Mouse (Mus musculus) embryonic facial prominence, embryonic 15.5 days (tissue): ENCODE results near the gene Sh3pxd2a. TPM values are rescaled to one million over a fixed set of nuclear protein-coding genes. Genes with fewer than 3 reads are reported as not detected.
A peak's percentile ranks its signal among the peaks of the same experiment; 100 is the strongest.

Experiments
- ATAC-seq: fragments of 200-750 bp; cut with Nextera tagmentation; 2 replicates; pipeline ENCODE4 v1.8.0; 2017; ENCODE audit warnings: low read depth, moderate TSS enrichment; ENCODE audit not compliant: insufficient number of reproducible peaks, low FRiP score, low TSS enrichment
- H3K27ac ChIP-seq: fragments of 300-500 bp; sonication (generic); replicated peaks from 2 replicates; pipeline ENCODE4 v1.5.1; 2015; ENCODE audit warnings: mild to moderate bottlenecking, inconsistent platforms
- H3K27me3 ChIP-seq: fragments of 300-500 bp; sonication (generic); 2 replicates; pipeline ENCODE4 v1.6.1; 2015; ENCODE audit warnings: inconsistent platforms
- H3K36me3 ChIP-seq: fragments of 300-500 bp; sonication (generic); 2 replicates; pipeline ENCODE4 v1.6.1; 2015; ENCODE audit warnings: mild to moderate bottlenecking, inconsistent platforms
- H3K4me1 ChIP-seq: fragments of 300-500 bp; sonication (generic); 2 replicates; pipeline ENCODE4 v1.6.1; 2015; ENCODE audit warnings: inconsistent platforms
- H3K4me2 ChIP-seq: fragments of 300-500 bp; sonication (generic); replicated peaks from 2 replicates; pipeline ENCODE4 v1.6.1; 2015; ENCODE audit warnings: mild to moderate bottlenecking, inconsistent platforms
- H3K4me3 ChIP-seq: fragments of 300-500 bp; sonication (generic); replicated peaks from 2 replicates; pipeline ENCODE4 v1.5.1; 2015; ENCODE audit warnings: mild to moderate bottlenecking, inconsistent platforms
- H3K9ac ChIP-seq: fragments of 300-500 bp; sonication (generic); 2 replicates; pipeline ENCODE4 v1.6.1; 2015; ENCODE audit warnings: inconsistent platforms
- H3K9me3 ChIP-seq: fragments of 300-500 bp; sonication (generic); replicated peaks from 2 replicates; pipeline ENCODE4 v1.6.1; 2016; ENCODE audit warnings: inconsistent platforms
- WGBS: fragments of 180-500 bp; shearing (Covaris S2); methylation state at CpG from one replicate; pipeline ENCODE4 v1.1.7; 2015; 5-methylcytosine and 5-hydroxymethylcytosine counted together
- polyA plus RNA-seq: library from polyadenylated mRNA; unstranded; fragments of >200 nt; fragmentation: Nextera tagmentation; extraction: Ambion mirVana; gene quantifications from 2 replicates; pipeline ENCODE4 v1.2.1, GENCODE M21; 2015

Sh3pxd2a gene
- polyA plus RNA-seq, 1 experiment from 2014 or later: 15.8 TPM

DNA sequence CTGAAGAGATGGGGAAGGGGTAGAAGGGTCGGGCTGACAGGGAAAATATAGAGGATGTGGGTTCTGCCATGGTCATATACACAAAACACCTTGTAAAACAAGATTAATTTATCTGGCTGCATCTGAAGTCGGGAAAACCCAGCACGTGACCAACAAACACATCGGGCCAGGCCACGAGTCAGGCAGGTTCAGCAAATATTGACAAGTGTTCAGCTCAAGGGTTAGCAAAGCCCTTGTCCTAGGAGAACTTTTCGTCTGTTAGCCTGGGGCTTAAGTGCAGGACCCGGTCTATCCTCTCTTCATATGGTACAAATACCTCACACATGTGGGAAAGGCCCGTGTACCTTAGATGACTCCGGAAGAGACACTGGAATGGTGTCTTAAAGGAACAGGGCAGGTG is 18.1 kb downstream of the Sh3pxd2a start:
- Histone ChIP-seq H3K27me3 (no peaks in the 10 kb centered on the region), H3K27ac (peak overlapping the region; percentile 61; the same call in 1 of the 2 replicates), H3K4me2 (0 out of 2 replicates have a peak overlapping the region, but pooled peaks have one; percentile 1), H3K9ac (no peak overlapping the region), H3K4me1 (peaks cover 87% of the 10 kb centered on the region), H3K9me3 (no peaks in the 10 kb centered on the region), H3K4me3 (no peak overlapping the region), H3K36me3 (no peaks in the 10 kb centered on the region)
- WGBS: 66% methylated on average over 9 of the region's 9 CpGs
- ATAC-seq: no peak

DNA sequence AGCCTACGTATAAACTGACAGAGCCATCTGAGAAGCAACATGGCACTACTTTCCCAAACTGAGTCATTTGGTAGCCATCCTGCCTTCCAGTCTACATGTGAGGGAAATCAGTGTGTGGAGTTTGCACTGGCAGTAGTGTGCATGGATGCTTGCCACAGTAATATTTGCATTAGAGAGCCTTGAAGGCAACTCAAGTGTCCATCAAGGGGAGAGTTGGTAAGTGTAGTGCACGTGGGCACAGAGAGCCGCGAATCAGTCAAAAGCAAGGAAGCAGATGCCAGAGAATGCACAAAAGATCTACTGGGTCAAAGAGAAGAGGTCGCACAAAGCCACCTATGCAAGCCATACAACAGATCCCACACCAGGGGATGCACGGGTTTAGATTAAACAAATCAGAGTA is 18.5 kb downstream of the Sh3pxd2a start:
- H3K27me3 ChIP-seq: no peaks in the 10 kb centered on the region
- H3K4me3 ChIP-seq: no peak overlapping the region
- no peaks in the 10 kb centered on the region for H3K36me3 ChIP-seq
- no peak overlapping the region for H3K9ac ChIP-seq
- no peaks in the 10 kb centered on the region for H3K9me3 ChIP-seq
- H3K4me2 ChIP-seq: no peak overlapping the region
- peak overlapping the region; percentile 61; the same call in 1 of the 2 replicates for H3K27ac ChIP-seq
- H3K4me1 ChIP-seq: peaks cover 87% of the 10 kb centered on the region
- ATAC-seq: no peak
- WGBS: 80% methylated on average over 6 of the region's 6 CpGs

DNA sequence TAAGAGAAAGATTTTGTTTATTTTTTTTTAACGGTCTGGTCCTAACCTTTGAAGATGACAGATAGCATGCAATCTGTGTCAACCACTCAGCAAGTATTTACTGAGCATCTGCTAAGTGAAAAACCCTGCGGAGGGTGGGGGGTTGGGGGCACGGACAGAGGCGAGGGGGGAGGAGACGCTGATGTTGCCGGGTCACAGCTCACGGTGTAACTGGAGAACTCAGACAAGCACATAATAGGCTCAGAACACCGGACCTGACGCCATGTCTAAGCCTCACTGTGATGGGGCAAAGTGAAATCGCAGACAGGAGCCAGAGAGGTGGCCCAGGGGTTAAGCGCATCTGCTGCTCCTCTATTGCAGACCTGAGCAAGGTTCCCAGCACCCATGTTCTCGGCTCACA is 19.7 kb downstream of the Sh3pxd2a start:
- WGBS: 53% methylated on average over 12 of the region's 12 CpGs
- Histone ChIP-seq H3K4me2 (no peak overlapping the region), H3K27ac (no peak overlapping the region), H3K4me1 (peaks cover 85% of the 10 kb centered on the region), H3K9me3 (no peaks in the 10 kb centered on the region), H3K27me3 (no peaks in the 10 kb centered on the region), H3K9ac (no peak overlapping the region), H3K36me3 (no peaks in the 10 kb centered on the region), H3K4me3 (no peak overlapping the region)
- no peak for ATAC-seq

DNA sequence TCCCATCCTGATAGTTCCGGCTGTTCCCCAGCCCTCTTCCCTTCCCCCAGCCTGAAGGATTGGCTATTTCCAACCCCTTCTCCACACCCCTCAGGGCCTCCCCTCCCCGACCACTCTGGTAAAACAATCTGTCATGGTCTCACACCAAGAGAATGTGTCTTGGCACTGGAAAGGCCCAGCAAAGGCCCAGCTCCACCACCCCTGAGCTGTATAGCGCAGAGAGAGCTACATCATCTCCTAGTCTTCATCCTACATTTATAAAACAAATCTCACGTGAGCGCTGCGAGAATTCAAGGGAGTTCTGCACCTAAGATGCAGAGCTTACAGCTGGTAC is 21.9 kb downstream of the Sh3pxd2a start:
- H3K36me3 ChIP-seq: no peaks in the 10 kb centered on the region
- no peak overlapping the region for H3K4me2 ChIP-seq
- no peak overlapping the region for H3K9ac ChIP-seq
- ATAC-seq: no peak
- peaks cover 85% of the 10 kb centered on the region for H3K4me1 ChIP-seq
- WGBS: 69% methylated on average over 6 of the region's 6 CpGs
- no peak overlapping the region for H3K27ac ChIP-seq
- H3K4me3 ChIP-seq: no peak overlapping the region
- H3K9me3 ChIP-seq: no peaks in the 10 kb centered on the region
- no peaks in the 10 kb centered on the region for H3K27me3 ChIP-seq

DNA sequence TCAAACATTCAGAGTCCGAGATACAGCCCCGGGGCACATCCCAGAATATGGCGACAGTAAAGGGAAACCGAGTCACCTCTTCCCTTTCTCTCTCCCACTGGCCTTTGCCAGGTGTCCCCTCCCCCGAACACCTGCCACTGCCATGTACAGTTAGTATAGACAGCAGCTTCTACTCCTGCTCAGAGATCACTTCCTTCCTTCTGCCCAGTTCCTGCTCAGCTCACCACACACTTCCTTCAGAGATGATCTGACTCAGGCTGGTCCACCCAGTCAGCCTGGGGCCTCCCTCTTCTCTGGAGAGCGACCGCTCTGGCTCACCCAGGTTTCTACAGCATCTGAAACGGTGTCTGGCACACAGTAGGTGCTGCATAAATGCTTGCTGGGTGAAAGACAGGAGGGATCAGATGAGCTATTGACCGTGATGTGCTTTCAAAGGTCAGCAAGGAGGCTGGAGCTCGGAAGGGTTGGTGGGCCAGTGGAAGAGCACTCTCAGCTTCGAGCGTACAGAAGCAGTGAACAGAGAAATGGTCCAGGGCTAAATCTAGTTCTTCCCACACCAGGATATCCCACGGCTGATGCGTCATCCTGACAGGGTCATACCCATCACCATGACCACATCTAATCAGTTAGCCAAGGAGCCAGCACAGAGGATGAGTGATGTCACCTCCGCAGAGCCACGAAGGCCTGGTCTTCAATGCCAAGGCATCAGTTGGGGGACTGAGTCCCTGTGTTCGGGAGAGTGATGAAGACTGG is 22.5 kb downstream of the Sh3pxd2a start:
- no peak overlapping the region for H3K4me3 ChIP-seq

DNA sequence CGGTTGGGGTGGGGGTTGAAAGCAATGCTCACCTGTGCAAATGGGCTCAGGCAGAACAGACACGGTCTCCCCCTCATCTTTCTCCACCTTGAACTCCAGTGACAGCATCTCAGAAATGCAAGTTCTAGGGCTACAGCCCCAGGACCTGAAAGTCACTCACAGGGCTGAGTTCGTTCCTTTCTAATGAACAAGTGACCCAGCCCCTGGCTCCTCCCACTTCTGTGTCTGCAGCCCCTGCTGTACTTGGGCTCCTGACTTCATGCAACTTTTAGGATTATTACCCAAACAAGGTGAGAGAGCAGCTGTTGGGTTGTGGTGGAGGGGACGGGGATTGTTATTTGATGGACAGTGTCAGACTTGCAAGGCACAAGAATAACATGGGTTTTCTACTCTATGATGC is 23.2 kb downstream of the Sh3pxd2a start:
- H3K36me3 ChIP-seq: no peaks in the 10 kb centered on the region
- peaks cover 72% of the 10 kb centered on the region for H3K4me1 ChIP-seq
- H3K9me3 ChIP-seq: no peaks in the 10 kb centered on the region
- H3K4me2 ChIP-seq: no peak overlapping the region
- no peak overlapping the region for H3K27ac ChIP-seq
- 70% methylated on average over 4 of the region's 4 CpGs for WGBS
- H3K9ac ChIP-seq: no peak overlapping the region
- no peak overlapping the region for H3K4me3 ChIP-seq
- H3K27me3 ChIP-seq: no peaks in the 10 kb centered on the region
- no peak for ATAC-seq

More for the DNA sequence above, 22.5 kb downstream of the Sh3pxd2a start:
- H3K36me3 ChIP-seq: no peaks in the 10 kb centered on the region
- peaks cover 79% of the 10 kb centered on the region for H3K4me1 ChIP-seq
- no peak overlapping the region for H3K4me2 ChIP-seq
- 83% methylated on average over 17 of the region's 17 CpGs for WGBS
- no peak overlapping the region for H3K9ac ChIP-seq
- no peaks in the 10 kb centered on the region for H3K9me3 ChIP-seq
- 0 out of 2 replicates have a peak overlapping the region, but pooled peaks have one; percentile 3 for H3K27ac ChIP-seq
- ATAC-seq: no peak
- H3K27me3 ChIP-seq: no peaks in the 10 kb centered on the region

DNA sequence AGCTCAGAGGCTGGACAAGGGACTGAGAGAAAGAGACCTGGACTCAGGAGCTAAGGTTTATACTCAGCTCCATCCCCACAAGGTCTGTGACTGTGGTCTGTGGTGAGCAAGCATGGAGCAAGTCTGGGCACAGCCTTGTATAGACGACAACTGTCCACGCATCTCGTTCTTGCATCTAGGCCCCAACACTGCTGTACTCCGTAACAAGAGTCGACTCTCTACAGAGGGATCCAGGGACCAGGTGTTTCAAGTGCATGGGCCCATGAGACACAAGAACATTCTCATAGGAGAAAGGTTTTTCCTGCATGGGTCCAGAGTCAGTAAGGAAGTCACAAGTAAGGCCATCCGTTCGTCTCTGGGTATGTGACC is 23.8 kb downstream of the Sh3pxd2a start:
- Histone ChIP-seq H3K27me3 (no peaks in the 10 kb centered on the region), H3K9me3 (no peaks in the 10 kb centered on the region), H3K9ac (no peak overlapping the region), H3K4me1 (peaks cover 67% of the 10 kb centered on the region), H3K4me3 (no peak overlapping the region), H3K27ac (no peak overlapping the region), H3K36me3 (no peaks in the 10 kb centered on the region), H3K4me2 (no peak overlapping the region)
- 80% methylated on average over 7 of the region's 7 CpGs for WGBS
- ATAC-seq: no peak

DNA sequence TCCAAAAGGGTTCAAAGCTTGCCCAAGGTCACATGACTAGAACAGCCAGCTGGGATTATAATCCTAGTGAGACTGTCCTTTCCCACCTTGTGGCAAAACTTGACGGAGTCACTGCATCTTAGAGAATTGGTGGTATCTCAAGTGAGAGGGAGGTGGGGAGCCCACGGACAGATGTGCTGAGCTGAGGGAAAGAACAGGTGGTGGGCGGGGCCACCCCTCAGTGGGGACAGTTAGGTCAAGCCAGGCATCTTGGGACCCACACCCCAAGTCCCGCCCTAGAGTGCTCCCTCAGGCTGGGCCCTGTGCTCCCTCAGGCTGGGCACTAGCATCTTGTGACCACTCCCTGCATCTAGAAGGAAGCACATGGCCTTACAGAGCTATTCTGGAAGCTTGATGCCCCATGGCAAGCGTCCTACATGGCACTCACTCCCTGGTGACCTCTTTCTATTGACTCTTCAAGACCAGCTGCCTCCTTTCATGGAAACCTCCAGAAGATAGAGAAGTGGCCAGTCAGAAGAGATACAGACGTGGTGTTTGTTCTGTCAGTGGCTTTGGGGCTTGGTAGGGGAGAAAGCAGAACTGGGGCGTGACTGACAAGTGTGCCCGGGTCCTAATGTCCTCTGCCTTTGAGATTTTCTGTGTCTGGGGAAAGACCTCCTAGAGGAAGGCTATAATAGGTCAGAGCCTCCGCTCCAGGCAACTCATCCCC is 24.3 kb downstream of the Sh3pxd2a start:
- Histone ChIP-seq H3K27me3 (no peaks in the 10 kb centered on the region), H3K4me2 (no peak overlapping the region), H3K9me3 (no peaks in the 10 kb centered on the region), H3K4me1 (peaks cover 67% of the 10 kb centered on the region), H3K4me3 (no peak overlapping the region), H3K9ac (no peak overlapping the region), H3K36me3 (no peaks in the 10 kb centered on the region), H3K27ac (peak overlapping the region; percentile 5; the same call in 1 of the 2 replicates)
- no peak for ATAC-seq
- WGBS: 84% methylated on average over 9 of the region's 9 CpGs

DNA sequence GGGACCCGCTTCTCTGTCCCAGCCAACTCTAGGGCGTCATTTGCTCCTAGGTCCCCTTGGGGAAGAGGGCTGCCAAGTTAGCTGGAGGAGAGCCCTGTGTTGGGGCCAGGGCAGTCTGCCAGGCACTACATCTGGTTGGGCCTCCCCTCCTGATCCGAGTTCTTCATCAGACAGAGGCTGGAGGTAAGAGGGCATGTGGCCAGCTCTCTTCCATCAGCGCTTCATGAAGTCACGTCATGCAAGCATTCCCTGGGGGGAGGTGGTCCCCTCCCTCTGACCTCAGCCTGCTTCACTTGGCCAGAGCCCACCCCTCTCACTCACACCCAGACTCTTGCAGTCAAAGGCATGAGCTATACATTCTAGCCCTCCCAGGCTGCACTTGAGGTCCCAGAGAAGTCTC is 25.8 kb downstream of the Sh3pxd2a start:
- H3K36me3 ChIP-seq: 0 out of 2 replicates have a peak, but pooled peaks cover 2% of the 10 kb centered on the region
- H3K9me3 ChIP-seq: no peaks in the 10 kb centered on the region
- WGBS: 24% methylated on average over 5 of the region's 5 CpGs
- ATAC-seq: peak; percentile 69
- no peaks in the 10 kb centered on the region for H3K27me3 ChIP-seq
- no peak overlapping the region for H3K9ac ChIP-seq
- H3K4me2 ChIP-seq: no peak overlapping the region
- peak overlapping the region; percentile 71; the same call in 1 of the 2 replicates for H3K27ac ChIP-seq
- H3K4me3 ChIP-seq: no peak overlapping the region
- H3K4me1 ChIP-seq: peaks cover 54% of the 10 kb centered on the region

DNA sequence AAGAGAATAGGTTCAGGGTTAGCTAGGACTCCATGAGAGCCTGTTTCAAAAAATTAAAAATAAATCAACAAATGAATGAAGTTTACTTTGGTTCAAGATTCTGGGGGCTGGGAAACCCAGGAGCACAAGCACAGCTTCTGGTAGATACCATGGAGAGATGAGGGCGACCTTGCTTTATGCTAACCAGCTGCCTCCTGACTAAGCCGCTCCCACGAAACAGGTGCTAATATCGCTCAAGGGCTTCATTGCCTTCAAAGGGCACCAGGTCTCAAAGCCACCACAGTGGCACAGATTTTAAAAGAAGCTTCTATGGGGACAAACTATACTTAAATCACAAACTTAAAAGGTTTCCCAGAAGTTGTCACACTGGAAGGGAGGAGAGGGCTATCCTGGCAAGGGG is 27.2 kb downstream of the Sh3pxd2a start:
- Histone ChIP-seq H3K4me1 (peaks cover 45% of the 10 kb centered on the region), H3K27me3 (no peaks in the 10 kb centered on the region), H3K4me2 (no peak overlapping the region), H3K27ac (peak overlapping the region; percentile 71), H3K36me3 (0 out of 2 replicates have a peak, but pooled peaks cover 2% of the 10 kb centered on the region), H3K4me3 (no peak overlapping the region), H3K9ac (no peak overlapping the region), H3K9me3 (no peaks in the 10 kb centered on the region)
- ATAC-seq: no peak
- WGBS: 86% methylated on average over 4 of the region's 4 CpGs

DNA sequence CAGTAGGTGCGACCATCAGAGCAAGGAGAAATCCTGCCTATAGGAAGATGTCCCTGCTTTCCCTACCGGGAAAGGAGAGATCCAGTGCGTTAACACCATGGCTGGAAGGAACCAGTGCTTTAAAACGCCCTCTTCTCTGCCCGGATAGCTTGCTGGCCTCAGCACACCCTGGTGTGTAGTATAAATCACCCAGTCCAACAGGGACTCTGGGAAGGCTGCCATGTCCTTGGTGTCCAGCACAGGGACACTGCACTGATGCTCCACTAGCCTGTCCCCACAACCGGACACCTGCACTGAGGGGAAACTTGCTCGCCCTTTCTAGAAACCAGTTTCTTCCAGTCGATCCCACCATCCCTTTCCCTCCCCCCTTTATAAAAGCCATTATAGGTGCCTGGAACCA is 28.0 kb downstream of the Sh3pxd2a start:
- H3K4me2 ChIP-seq: no peak overlapping the region
- no peak overlapping the region for H3K27ac ChIP-seq
- H3K9ac ChIP-seq: no peak overlapping the region
- no peaks in the 10 kb centered on the region for H3K27me3 ChIP-seq
- no peaks in the 10 kb centered on the region for H3K9me3 ChIP-seq
- peaks cover 38% of the 10 kb centered on the region for H3K4me1 ChIP-seq
- 90% methylated on average over 8 of the region's 8 CpGs for WGBS
- no peak overlapping the region for H3K4me3 ChIP-seq
- no peak for ATAC-seq
- H3K36me3 ChIP-seq: 0 out of 2 replicates have a peak, but pooled peaks cover 2% of the 10 kb centered on the region
